Mouse (Mus musculus) midbrain, embryonic 12.5 days (tissue): ENCODE results near the gene Nphs1. TPM values are rescaled to one million over a fixed set of nuclear protein-coding genes. Genes with fewer than 3 reads are reported as not detected.
"Not testable (repeated sequence)": the region's sequence is repeated elsewhere in the genome, so short reads cannot be mapped to it uniquely, and the experiment has no call there.

Experiments used
- ATAC-seq: fragments of 200-750 bp; cut with Nextera tagmentation; 2 replicates; pipeline ENCODE4 v1.8.0; 2017; ENCODE audit warnings: low read depth, moderate TSS enrichment, moderate library complexity; ENCODE audit not compliant: low FRiP score
- H3K27ac ChIP-seq: fragments of 300-500 bp; sonication (generic); replicated peaks from 2 replicates; pipeline ENCODE4 v1.5.1; 2016; ENCODE audit warnings: mild to moderate bottlenecking
- H3K27me3 ChIP-seq: fragments of 300-500 bp; sonication (generic); 2 replicates; pipeline ENCODE4 v1.6.1; 2016; ENCODE audit warnings: mild to moderate bottlenecking
- H3K36me3 ChIP-seq: fragments of 300-500 bp; sonication (generic); 2 replicates; pipeline ENCODE4 v1.6.1; 2016
- H3K4me1 ChIP-seq: fragments of 300-500 bp; sonication (generic); 2 replicates; pipeline ENCODE4 v1.6.1; 2016
- H3K4me2 ChIP-seq: fragments of 300-500 bp; sonication (generic); replicated peaks from 2 replicates; pipeline ENCODE4 v1.6.1; 2016; ENCODE audit warnings: mild to moderate bottlenecking, moderate library complexity
- H3K4me3 ChIP-seq: fragments of 300-500 bp; sonication (generic); 2 replicates; pipeline ENCODE4 v1.5.1; 2016; ENCODE audit warnings: mild to moderate bottlenecking
- H3K9ac ChIP-seq: fragments of 300-500 bp; sonication (generic); replicated peaks from 2 replicates; pipeline ENCODE4 v1.6.1; 2016; ENCODE audit warnings: mild to moderate bottlenecking, moderate library complexity
- H3K9me3 ChIP-seq: fragments of 300-500 bp; sonication (generic); 2 replicates; pipeline ENCODE4 v1.6.1; 2016; ENCODE audit warnings: mild to moderate bottlenecking
- WGBS: fragments of 180-500 bp; shearing (Covaris S2); methylation state at CpG from one replicate; pipeline ENCODE4 v1.1.7; 2016; 5-methylcytosine and 5-hydroxymethylcytosine counted together
- polyA plus RNA-seq: library from polyadenylated mRNA; unstranded; fragments of >200 nt; fragmentation: Nextera tagmentation; extraction: Ambion mirVana; gene quantifications from 2 replicates; pipeline ENCODE4 v1.2.1, GENCODE M21; 2016

Gene Nphs1
- polyA plus RNA-seq, 1 experiment from 2014 or later = 1.1 TPM

- WGBS = 14% methylated on average over 6 of the region's 6 CpGs
- no peak overlapping the region for H3K9ac ChIP-seq
These were observed 6.7 kb downstream of the Nphs1 start for GRCm38 (mm10) chr7:30464816-30465300.

GRCm38 (mm10) chr7:30472411-30472810 is 14.3 kb downstream of the Nphs1 start:
- Histone ChIP-seq H3K4me1 (0 out of 2 replicates have a peak, but pooled peaks cover 2% of the 10 kb centered on the region), H3K9ac (no peak overlapping the region), H3K36me3 (no peaks in the 10 kb centered on the region), H3K27me3 (peaks cover 18% of the 10 kb centered on the region), H3K9me3 (0 out of 2 replicates have a peak, but pooled peaks cover 4% of the 10 kb centered on the region), H3K4me2 (no peak overlapping the region), H3K4me3 (no peak overlapping the region), H3K27ac (no peak overlapping the region)
- 45% methylated on average over 5 of the region's 5 CpGs for WGBS
- no peak for ATAC-seq

More at GRCm38 (mm10) chr7:30464816-30465300, 6.7 kb downstream of the Nphs1 start:
- no peak for ATAC-seq
- no peak overlapping the region for H3K4me3 ChIP-seq
- H3K36me3 ChIP-seq = no peaks in the 10 kb centered on the region
- peaks cover 4% of the 10 kb centered on the region; the same call in 1 of the 2 replicates for H3K4me1 ChIP-seq
- H3K4me2 ChIP-seq = no peak overlapping the region
- H3K27me3 ChIP-seq = peaks cover 85% of the 10 kb centered on the region
- no peak overlapping the region for H3K27ac ChIP-seq
- H3K9me3 ChIP-seq = no peaks in the 10 kb centered on the region

- WGBS = 70% methylated on average over 4 of the region's 4 CpGs
- no peak overlapping the region for H3K4me2 ChIP-seq
- peaks cover 10% of the 10 kb centered on the region for H3K4me1 ChIP-seq
- no peak overlapping the region for H3K27ac ChIP-seq
- 0 out of 2 replicates have a peak, but pooled peaks cover 4% of the 10 kb centered on the region for H3K9me3 ChIP-seq
- no peak overlapping the region for H3K9ac ChIP-seq
- ATAC-seq = no peak
- H3K36me3 ChIP-seq = no peaks in the 10 kb centered on the region
- H3K27me3 ChIP-seq = peaks cover 8% of the 10 kb centered on the region
- no peak overlapping the region for H3K4me3 ChIP-seq
These were observed 16.9 kb downstream of the Nphs1 start for GRCm38 (mm10) chr7:30474999-30475398.

- 87% methylated on average over 7 of the region's 7 CpGs for WGBS
- ATAC-seq, H3K9me3 ChIP-seq, H3K27me3 ChIP-seq, H3K9ac ChIP-seq, H3K36me3 ChIP-seq, H3K4me3 ChIP-seq, H3K4me1 ChIP-seq, H3K4me2 ChIP-seq, H3K27ac ChIP-seq: not testable (repeated sequence)
These were observed 18.0 kb downstream of the Nphs1 start for GRCm38 (mm10) chr7:30476136-30476535.

GRCm38 (mm10) chr7:30477415-30478381 is 19.6 kb downstream of the Nphs1 start:
- H3K4me2 ChIP-seq = peak overlapping the region; percentile 48
- H3K4me1 ChIP-seq = peaks cover 10% of the 10 kb centered on the region
- peak; percentile 84 for ATAC-seq
- H3K27me3 ChIP-seq = peaks cover 19% of the 10 kb centered on the region
- H3K9ac ChIP-seq = peak overlapping the region; percentile 41
- 10% methylated on average over 28 of the region's 32 CpGs for WGBS
- H3K27ac ChIP-seq = peak overlapping the region; percentile 60
- peak overlapping the region; percentile 33 for H3K4me3 ChIP-seq
- no peaks in the 10 kb centered on the region for H3K9me3 ChIP-seq
- H3K36me3 ChIP-seq = no peaks in the 10 kb centered on the region

GRCm38 (mm10) chr7:30484250-30484649 is 26.1 kb downstream of the Nphs1 start:
- no peak overlapping the region for H3K4me2 ChIP-seq
- 15% methylated on average over 8 of the region's 8 CpGs for WGBS
- H3K27me3 ChIP-seq = peaks cover 20% of the 10 kb centered on the region
- H3K9ac ChIP-seq = no peak overlapping the region
- no peaks in the 10 kb centered on the region for H3K4me1 ChIP-seq
- no peak for ATAC-seq
- H3K36me3 ChIP-seq = no peaks in the 10 kb centered on the region
- no peak overlapping the region for H3K27ac ChIP-seq
- H3K9me3 ChIP-seq = no peaks in the 10 kb centered on the region
- H3K4me3 ChIP-seq = no peak overlapping the region

GRCm38 (mm10) chr7:30490251-30490956 is 32.3 kb downstream of the Nphs1 start:
- Histone ChIP-seq H3K27me3 (peaks cover 20% of the 10 kb centered on the region), H3K36me3 (no peaks in the 10 kb centered on the region), H3K9me3 (no peaks in the 10 kb centered on the region), H3K4me1 (peaks cover 4% of the 10 kb centered on the region; the same call in 1 of the 2 replicates), H3K4me2 (no peak overlapping the region), H3K4me3 (no peak overlapping the region), H3K9ac (no peak overlapping the region), H3K27ac (no peak overlapping the region)
- WGBS = 33% methylated on average over 16 of the region's 16 CpGs
- ATAC-seq = no peak

- Histone ChIP-seq H3K36me3 (no peaks in the 10 kb centered on the region), H3K27me3 (peaks cover 20% of the 10 kb centered on the region), H3K9ac (no peak overlapping the region), H3K4me1 (peaks cover 4% of the 10 kb centered on the region; the same call in 1 of the 2 replicates), H3K9me3 (no peaks in the 10 kb centered on the region), H3K4me2 (no peak overlapping the region), H3K27ac (no peak overlapping the region), H3K4me3 (no peak overlapping the region)
- no peak for ATAC-seq
- WGBS = 21% methylated on average over 6 of the region's 6 CpGs
These were observed 32.8 kb downstream of the Nphs1 start for GRCm38 (mm10) chr7:30490957-30491307.

- H3K4me3 ChIP-seq = no peak overlapping the region
- H3K36me3 ChIP-seq = no peaks in the 10 kb centered on the region
- no peak overlapping the region for H3K27ac ChIP-seq
- no peak for ATAC-seq
- H3K27me3 ChIP-seq = peaks cover 20% of the 10 kb centered on the region
- H3K4me2 ChIP-seq = no peak overlapping the region
- WGBS = 14% methylated on average over 4 of the region's 4 CpGs
- no peak overlapping the region for H3K9ac ChIP-seq
- H3K9me3 ChIP-seq = no peaks in the 10 kb centered on the region
- peaks cover 4% of the 10 kb centered on the region; the same call in 1 of the 2 replicates for H3K4me1 ChIP-seq
These were observed 34.6 kb downstream of the Nphs1 start for GRCm38 (mm10) chr7:30492765-30493164.

GRCm38 (mm10) chr7:30493401-30493931 is 35.4 kb downstream of the Nphs1 start, which contains the start of gene Prodh2:
Gene Prodh2, plus strand, starts transcription at chr7:30493622.
- H3K9me3 ChIP-seq = no peaks in the 10 kb centered on the region
- H3K4me2 ChIP-seq = no peak within 1 kb of the TSS
- 62% methylated on average over 11 of the region's 11 CpGs for WGBS
- H3K27me3 ChIP-seq = peaks cover 20% of the 10 kb centered on the region
- no peak within 1 kb of the TSS for H3K27ac ChIP-seq
- ATAC-seq = no peak
- H3K36me3 ChIP-seq = no peaks in the 10 kb centered on the region
- H3K9ac ChIP-seq = no peak within 1 kb of the TSS
- H3K4me1 ChIP-seq = peaks cover 4% of the 10 kb centered on the region; the same call in 1 of the 2 replicates
- no peak within 1 kb of the TSS for H3K4me3 ChIP-seq

- not testable (repeated sequence) for H3K4me2 ChIP-seq, H3K4me1 ChIP-seq, H3K9ac ChIP-seq, H3K4me3 ChIP-seq, H3K27ac ChIP-seq, H3K36me3 ChIP-seq, H3K9me3 ChIP-seq, ATAC-seq
- H3K27me3 ChIP-seq = peaks cover 17% of the 10 kb centered on the region
- 63% methylated on average over 5 of the region's 5 CpGs for WGBS
These were observed 37.5 kb downstream of the Nphs1 start for GRCm38 (mm10) chr7:30495506-30496042.
